Mouse (Mus musculus) embryonic facial prominence, embryonic 14.5 days (tissue): ENCODE data around the gene Gm20532. TPM values are rescaled to one million over a fixed set of nuclear protein-coding genes. Genes with fewer than 3 reads are reported as not detected.

Source experiments
- ATAC-seq: fragments of 200-750 bp; cut with Nextera tagmentation; 2 replicates; pipeline ENCODE4 v1.8.0; 2017; ENCODE audit warnings: low read depth, moderate number of reproducible peaks, moderate TSS enrichment
- DNase-seq: peaks from one replicate; pipeline ENCODE4 v3.0.0-alpha.2; 2015; ENCODE audit warnings: low spot score
- H3K27ac ChIP-seq: fragments of 300-500 bp; sonication (generic); replicated peaks from 2 replicates; pipeline ENCODE4 v1.5.1; 2014; ENCODE audit warnings: low read depth, mild to moderate bottlenecking, low read length, moderate library complexity
- H3K27me3 ChIP-seq: fragments of 300-500 bp; sonication (generic); replicated peaks from 2 replicates; pipeline ENCODE4 v1.6.1; 2014; ENCODE audit warnings: low read length; ENCODE audit not compliant: control insufficient read depth, insufficient read depth
- H3K36me3 ChIP-seq: fragments of 300-500 bp; sonication (generic); 2 replicates; pipeline ENCODE4 v1.6.1; 2014; ENCODE audit warnings: low read length, mixed read lengths; ENCODE audit not compliant: control insufficient read depth, insufficient read depth
- H3K4me1 ChIP-seq: fragments of 300-500 bp; sonication (generic); 2 replicates; pipeline ENCODE4 v1.6.1; 2014; ENCODE audit warnings: antibody characterized with exemption, low read length; ENCODE audit not compliant: control insufficient read depth, insufficient read depth
- H3K4me2 ChIP-seq: fragments of 300-500 bp; sonication (generic); 2 replicates; pipeline ENCODE4 v1.6.1; 2014; ENCODE audit warnings: low read depth, mild to moderate bottlenecking, low read length, moderate library complexity, mixed read lengths
- H3K4me3 ChIP-seq: fragments of 300-500 bp; sonication (generic); 2 replicates; pipeline ENCODE4 v1.5.1; 2014; ENCODE audit warnings: low read depth, mild to moderate bottlenecking, low read length
- H3K9ac ChIP-seq: fragments of 300-500 bp; sonication (generic); 2 replicates; pipeline ENCODE4 v1.6.1; 2014; ENCODE audit warnings: low read depth, mild to moderate bottlenecking, low read length, moderate library complexity, mixed read lengths
- H3K9me3 ChIP-seq: fragments of 300-500 bp; sonication (generic); 2 replicates; pipeline ENCODE4 v1.6.1; 2016; ENCODE audit warnings: low read length; ENCODE audit not compliant: control insufficient read depth
- WGBS: fragments of 180-500 bp; shearing (Covaris S2); extraction: QIAGEN DNeasy Blood & Tissue Kit; methylation state at CpG from one replicate; pipeline ENCODE4 v1.1.7; 2014; 5-methylcytosine and 5-hydroxymethylcytosine counted together
- polyA plus RNA-seq: library from polyadenylated mRNA; unstranded; fragments of >200 nt; fragmentation: Nextera tagmentation; extraction: Ambion mirVana; gene quantifications from 2 replicates; pipeline ENCODE4 v1.2.1, GENCODE M21; 2014

Gene Gm20532
- polyA plus RNA-seq, 1 experiment from 2014 or later: not detected

DNA sequence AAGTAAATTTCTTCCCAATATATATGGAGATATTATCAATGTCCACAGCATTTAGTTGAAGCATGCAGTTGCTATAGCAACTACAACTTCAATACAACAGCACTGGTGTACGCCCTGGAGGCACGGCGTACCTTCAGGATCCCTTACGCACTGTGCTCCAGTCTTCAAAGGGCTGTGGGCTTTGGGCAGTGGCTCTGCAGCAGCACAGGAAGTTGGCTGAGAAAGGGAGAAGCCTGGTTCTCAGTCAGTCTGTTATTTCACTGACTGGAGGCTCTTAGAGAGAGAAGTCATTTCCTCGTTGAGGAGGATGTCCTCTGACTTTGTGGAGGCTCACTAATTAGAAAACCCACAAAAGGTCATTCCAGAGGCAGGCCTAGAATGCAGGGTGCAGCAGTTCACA lies 36.5 kb downstream of the Gm20532 start:
- DNase-seq: no peak
- Histone ChIP-seq H3K4me2 (no peak overlapping the region), H3K27me3 (no peaks in the 10 kb centered on the region), H3K9me3 (no peaks in the 10 kb centered on the region), H3K36me3 (no peaks in the 10 kb centered on the region), H3K4me3 (no peak overlapping the region), H3K27ac (no peak overlapping the region), H3K4me1 (no peaks in the 10 kb centered on the region), H3K9ac (no peak overlapping the region)
- ATAC-seq: no peak
- WGBS: 44% methylated on average over 5 of the region's 5 CpGs

DNA sequence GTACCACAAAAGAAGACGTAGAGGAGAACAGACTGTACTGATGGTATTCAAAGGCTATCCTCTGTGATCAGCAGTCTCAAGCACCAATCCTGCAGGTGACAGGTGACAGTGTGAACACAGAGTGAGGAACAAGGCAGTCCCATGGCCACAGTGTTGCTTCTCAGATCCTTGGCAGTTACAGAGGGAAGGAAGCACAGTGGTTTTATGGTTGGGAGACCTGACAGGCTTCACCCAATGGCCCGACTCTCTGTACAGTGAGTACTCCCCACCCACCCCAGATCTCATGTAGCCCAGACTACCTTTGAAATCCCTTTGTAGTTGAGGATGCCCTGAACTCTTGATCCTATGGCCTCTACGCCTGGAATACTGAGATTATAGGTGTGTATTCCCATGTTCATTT lies 39.0 kb downstream of the Gm20532 start:
- Histone ChIP-seq H3K4me3 (no peak overlapping the region), H3K4me1 (peaks cover 13% of the 10 kb centered on the region), H3K27ac (no peak overlapping the region), H3K4me2 (no peak overlapping the region), H3K36me3 (no peaks in the 10 kb centered on the region), H3K9ac (no peak overlapping the region), H3K27me3 (no peaks in the 10 kb centered on the region), H3K9me3 (no peaks in the 10 kb centered on the region)
- ATAC-seq (no peak), DNase-seq (no peak)
- 78% methylated on average over 3 of the region's 3 CpGs for WGBS

DNA sequence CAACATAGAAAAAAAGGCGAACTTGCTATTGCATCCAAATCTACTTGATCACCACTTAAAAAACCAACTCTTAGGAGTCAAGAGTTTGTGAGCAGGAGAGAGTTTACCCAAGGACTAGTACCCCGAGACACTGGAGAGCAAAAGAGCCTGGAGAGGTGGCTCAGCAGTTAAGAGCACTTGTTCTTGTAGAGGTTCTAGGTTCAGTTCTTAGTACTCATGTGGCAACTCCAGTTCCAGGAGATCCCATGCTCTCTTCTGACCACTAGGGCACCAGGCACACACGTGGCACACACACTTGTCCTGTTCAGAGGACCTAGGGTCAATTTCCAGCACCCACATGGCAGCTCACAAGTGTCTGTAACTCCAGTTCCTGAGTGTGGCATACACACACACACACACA lies 39.6 kb downstream of the Gm20532 start:
- H3K27ac ChIP-seq: no peak overlapping the region
- H3K27me3 ChIP-seq: no peaks in the 10 kb centered on the region
- 59% methylated on average over 3 of the region's 3 CpGs for WGBS
- H3K9ac ChIP-seq: no peak overlapping the region
- DNase-seq (no peak), ATAC-seq (no peak)
- H3K4me1 ChIP-seq: peaks cover 13% of the 10 kb centered on the region
- no peaks in the 10 kb centered on the region for H3K9me3 ChIP-seq
- H3K4me3 ChIP-seq: no peak overlapping the region
- peaks cover 5% of the 10 kb centered on the region; the same call in 1 of the 2 replicates for H3K36me3 ChIP-seq
- H3K4me2 ChIP-seq: no peak overlapping the region

GRCm38 (mm10) chr2:26627921-26628739 lies 41.7 kb downstream of the Gm20532 start, which contains the start of gene Fam69b:
Fam69b (plus strand) TSS chr2:26628457.
- H3K36me3 ChIP-seq: peaks cover 12% of the 10 kb centered on the region; the same call in 1 of the 2 replicates
- H3K27ac ChIP-seq: peak within 1 kb of the TSS; percentile 58
- WGBS: under 1% methylated on average over 23 of the region's 70 CpGs
- H3K9me3 ChIP-seq: no peaks in the 10 kb centered on the region
- H3K9ac ChIP-seq: peak within 1 kb of the TSS; percentile 94
- H3K4me2 ChIP-seq: peak within 1 kb of the TSS; percentile 93
- DNase-seq: peak; percentile 96
- peaks cover 13% of the 10 kb centered on the region for H3K4me1 ChIP-seq
- peak; percentile 80 for ATAC-seq
- H3K4me3 ChIP-seq: peak within 1 kb of the TSS; percentile 75
- H3K27me3 ChIP-seq: no peaks in the 10 kb centered on the region

DNA sequence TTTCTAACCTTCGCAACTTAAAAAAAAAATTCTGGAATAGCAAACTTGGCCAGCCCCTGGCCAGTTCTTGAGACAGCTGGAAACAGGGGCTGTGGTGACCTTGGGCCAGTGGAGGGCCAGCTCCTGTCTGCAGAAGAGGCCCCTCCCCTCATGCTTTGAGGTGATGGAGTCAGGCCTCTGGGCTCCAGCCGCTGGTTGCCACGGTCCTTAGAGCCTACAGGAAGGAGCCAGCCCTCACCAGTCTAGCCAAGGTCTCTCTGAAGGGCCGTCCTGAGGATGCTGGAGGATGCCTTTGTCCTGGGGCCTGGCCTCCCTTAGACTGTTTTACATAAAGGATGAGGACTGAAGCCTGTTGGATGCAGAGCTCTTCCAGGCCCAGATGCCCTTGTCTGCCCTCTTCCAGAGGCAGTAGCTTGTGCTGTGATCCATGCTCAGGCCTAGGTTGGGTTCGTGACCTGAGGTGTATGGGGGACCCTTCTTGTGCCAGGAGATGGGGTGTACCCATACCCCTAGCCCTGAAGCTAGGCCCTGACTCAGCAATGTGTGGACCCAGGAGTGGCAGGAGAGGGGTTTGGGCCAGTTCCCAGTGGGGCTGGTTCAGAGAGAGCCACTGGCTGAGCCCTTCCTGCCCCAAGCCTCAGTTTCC lies 42.5 kb downstream of the Gm20532 start:
- DNase-seq (no peak), ATAC-seq (peak; percentile 37)
- H3K4me2 ChIP-seq: peak overlapping the region; percentile 93
- 21% methylated on average over 5 of the region's 5 CpGs for WGBS
- no peaks in the 10 kb centered on the region for H3K27me3 ChIP-seq
- peak overlapping the region; percentile 75 for H3K4me3 ChIP-seq
- no peaks in the 10 kb centered on the region for H3K9me3 ChIP-seq
- peaks cover 13% of the 10 kb centered on the region for H3K4me1 ChIP-seq
- peak overlapping the region; percentile 58; the same call in 1 of the 2 replicates for H3K27ac ChIP-seq
- H3K36me3 ChIP-seq: peaks cover 12% of the 10 kb centered on the region; the same call in 1 of the 2 replicates
- H3K9ac ChIP-seq: peak overlapping the region; percentile 94

DNA sequence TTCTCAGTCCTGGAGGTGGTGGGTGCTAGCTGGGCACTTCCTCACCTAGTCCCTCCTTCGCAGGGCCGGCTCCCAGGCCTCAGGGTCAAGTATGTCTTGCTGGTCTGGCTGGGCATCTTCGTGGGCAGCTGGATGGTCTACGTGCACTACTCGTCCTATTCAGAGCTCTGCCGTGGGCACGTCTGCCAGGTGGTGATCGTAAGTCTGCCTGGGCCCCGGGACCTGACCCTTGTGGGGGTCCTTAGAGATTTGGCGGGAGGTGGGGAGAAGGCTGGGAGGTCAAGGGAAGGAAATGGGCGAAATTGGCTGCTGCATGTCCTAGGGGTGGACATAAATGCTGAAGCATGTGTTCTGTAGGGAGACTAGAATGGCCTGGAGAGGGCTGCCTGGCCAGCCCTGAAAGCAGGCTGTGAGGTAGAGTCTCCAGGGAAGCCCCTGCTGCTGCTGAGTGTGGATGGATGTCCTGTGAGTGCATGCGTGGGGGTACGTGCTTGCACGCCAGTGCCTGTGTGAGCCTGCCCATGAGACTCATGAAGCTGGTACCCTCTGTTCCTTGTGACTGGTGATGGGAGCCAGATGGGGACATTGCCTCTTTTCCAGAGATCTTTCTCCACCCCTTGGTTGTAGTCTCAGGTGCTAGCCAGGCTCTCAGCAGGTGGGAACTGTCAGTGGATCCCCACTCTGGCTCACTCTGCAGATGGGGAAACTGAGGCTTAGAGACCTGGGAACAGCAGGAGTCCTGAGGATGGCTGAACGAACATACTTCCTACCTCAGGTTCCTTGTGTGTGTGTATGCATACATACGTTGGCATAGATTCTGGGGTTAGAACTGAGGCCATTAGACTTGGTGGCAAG lies 46.3 kb downstream of the Gm20532 start:
- peaks cover 14% of the 10 kb centered on the region for H3K4me1 ChIP-seq
- no peaks in the 10 kb centered on the region for H3K9me3 ChIP-seq
- WGBS: 82% methylated on average over 14 of the region's 16 CpGs
- H3K4me2 ChIP-seq: no peak overlapping the region
- peaks cover 50% of the 10 kb centered on the region for H3K36me3 ChIP-seq
- no peak for ATAC-seq
- no peak overlapping the region; the same call in 1 of the 2 replicates for H3K9ac ChIP-seq
- no peak for DNase-seq
- H3K4me3 ChIP-seq: no peak overlapping the region
- H3K27me3 ChIP-seq: no peaks in the 10 kb centered on the region
- no peak overlapping the region for H3K27ac ChIP-seq

- no peaks in the 10 kb centered on the region for H3K27me3 ChIP-seq
- H3K9ac ChIP-seq: no peak overlapping the region
- DNase-seq (no peak), ATAC-seq (no peak)
- H3K9me3 ChIP-seq: no peaks in the 10 kb centered on the region
- WGBS: 71% methylated on average over 4 of the region's 4 CpGs
- no peak overlapping the region for H3K4me2 ChIP-seq
- no peak overlapping the region for H3K4me3 ChIP-seq
- peaks cover 16% of the 10 kb centered on the region for H3K4me1 ChIP-seq
- H3K36me3 ChIP-seq: peaks cover 61% of the 10 kb centered on the region
- no peak overlapping the region for H3K27ac ChIP-seq
Measured at GRCm38 (mm10) chr2:26633953-26634530, 47.6 kb downstream of the Gm20532 start.
